Mouse (Mus musculus) ES-Bruce4 (cell line): Measurements from ENCODE around the gene Znrf3. TPM values are rescaled to one million over a fixed set of nuclear protein-coding genes. Genes with fewer than 3 reads are reported as not detected.

Experiments
- H3K27ac ChIP-seq: 2 replicates; pipeline ENCODE4 v1.5.1; 2012; ENCODE audit warnings: low read length, inconsistent platforms; ENCODE audit not compliant: insufficient read depth
- H3K27me3 ChIP-seq: 2 replicates; pipeline ENCODE4 v1.6.1; 2012; ENCODE audit warnings: mild to moderate bottlenecking, low read length, inconsistent platforms; ENCODE audit not compliant: control insufficient read depth, poor library complexity, insufficient read depth, severe bottlenecking
- H3K36me3 ChIP-seq: 2 replicates; pipeline ENCODE4 v1.6.1; 2012; ENCODE audit warnings: inconsistent platforms, mild to moderate bottlenecking, low read length, moderate library complexity; ENCODE audit not compliant: control insufficient read depth, poor library complexity, insufficient read depth, severe bottlenecking
- H3K4me1 ChIP-seq: one replicate; pipeline ENCODE4 v1.8.1; 2011; ENCODE audit warnings: low read length; ENCODE audit not compliant: control insufficient read depth, insufficient read depth
- H3K4me3 ChIP-seq: 2 replicates; pipeline ENCODE4 v1.5.1; 2011; ENCODE audit warnings: low read depth, mild to moderate bottlenecking, low read length
- H3K9ac ChIP-seq: 2 replicates; pipeline ENCODE4 v1.6.1; 2012; ENCODE audit warnings: low read depth, mild to moderate bottlenecking, inconsistent platforms; ENCODE audit not compliant: poor library complexity, severe bottlenecking
- H3K9me3 ChIP-seq: replicated peaks from 2 replicates; pipeline ENCODE4 v1.6.1; 2012; ENCODE audit warnings: mild to moderate bottlenecking, low read length, inconsistent platforms; ENCODE audit not compliant: control insufficient read depth, poor library complexity, insufficient read depth, severe bottlenecking
- CTCF ChIP-seq: IDR thresholded peaks from one replicate; pipeline ENCODE4 v1.8.1; 2011; ENCODE audit warnings: low read depth, low read length
- EP300 ChIP-seq: IDR thresholded peaks from 2 replicates; pipeline ENCODE4 v1.6.1; 2011; ENCODE audit warnings: low read depth, low read length; ENCODE audit not compliant: insufficient read depth
- polyA plus RNA-seq: library from polyadenylated mRNA; stranded (reverse); fragments of >200 nt; gene quantifications from 2 replicates; pipeline ENCODE4 v1.2.4, GENCODE M21; 2011; ENCODE audit warnings: low read depth; ENCODE audit not compliant: missing spikeins, insufficient read depth, insufficient read length

The Znrf3 gene
- polyA plus RNA-seq, 1 experiment = 15.8 TPM

GRCm38 (mm10) chr11:5239706-5240690 is 204.6 kb downstream of the Znrf3 start:
- Histone ChIP-seq H3K9ac (no peak overlapping the region), H3K9me3 (no peaks in the 10 kb centered on the region), H3K27ac (peak overlapping the region; percentile 91), H3K4me1 (peaks cover 7% of the 10 kb centered on the region), H3K36me3 (0 out of 2 replicates have a peak, but pooled peaks cover 4% of the 10 kb centered on the region), H3K27me3 (no peaks in the 10 kb centered on the region), H3K4me3 (no peak overlapping the region)
- TF ChIP-seq EP300 = peak; percentile 89
- no peak for TF ChIP-seq CTCF

Other genes with a start within 250 kb of the Znrf3 start
- gene Kremen1, start 183.3 kb downstream of the Znrf3 start, polyA plus RNA-seq = 27.8 and 30.2 TPM in 2 replicates
- gene Xbp1, start 75.8 kb upstream of the Znrf3 start, polyA plus RNA-seq = 44.0 and 46.7 TPM in 2 replicates
- 45.4 and 52.0 TPM in 2 replicates for gene Ccdc117, start 97.3 kb upstream of the Znrf3 start, polyA plus RNA-seq
- gene Ankrd36, start 124.8 kb upstream of the Znrf3 start, polyA plus RNA-seq = not detected in 2 replicates